Mouse (Mus musculus) E14TG2a.4 (cell line): ENCODE results near the gene 5730522E02Rik.
A peak's percentile ranks its signal among the peaks of the same experiment; 100 is the strongest.

Experiments
- H3K27me3 ChIP-seq: 2 replicates; pipeline ENCODE4 v1.6.1; 2014; ENCODE audit warnings: low read length, control low read depth; ENCODE audit not compliant: insufficient read depth
- H3K36me3 ChIP-seq: 2 replicates; pipeline ENCODE4 v1.6.1; 2014; ENCODE audit warnings: low read length, control low read depth; ENCODE audit not compliant: insufficient read depth
- H3K4me1 ChIP-seq: replicated peaks from 2 replicates; pipeline ENCODE4 v1.6.1; 2014; ENCODE audit warnings: low read depth, low read length, control low read depth
- H3K4me3 ChIP-seq: replicated peaks from 2 replicates; pipeline ENCODE4 v1.5.1; 2014; ENCODE audit warnings: mild to moderate bottlenecking, low read length
- H3K9me3 ChIP-seq: 2 replicates; pipeline ENCODE4 v1.6.1; 2014; ENCODE audit warnings: low read length, control low read depth
- CTCF ChIP-seq: conservative IDR thresholded peaks from 2 replicates; pipeline ENCODE4 v1.5.1; 2014; ENCODE audit warnings: low read length
- NANOG ChIP-seq: IDR thresholded peaks from 2 replicates; pipeline ENCODE4 v1.6.1; 2014; ENCODE audit warnings: borderline replicate concordance, low read length, mixed read lengths
- POU5F1 ChIP-seq: IDR thresholded peaks from 2 replicates; pipeline ENCODE4 v1.6.1; 2014; ENCODE audit warnings: low read length, borderline replicate concordance

Gene 5730522E02Rik

GRCm38 (mm10) chr11:25595303-25595702 is 615.3 kb downstream of the 5730522E02Rik start:
- TF ChIP-seq NANOG (no peak), CTCF (no peak), POU5F1 (no peak)
- H3K36me3 ChIP-seq: no peaks in the 10 kb centered on the region
- H3K4me1 ChIP-seq: peaks cover 7% of the 10 kb centered on the region

GRCm38 (mm10) chr11:25594780-25595179 is 615.8 kb downstream of the 5730522E02Rik start:
- TF ChIP-seq CTCF (no peak), POU5F1 (no peak), NANOG (no peak)
- Histone ChIP-seq H3K9me3 (no peaks in the 10 kb centered on the region), H3K36me3 (no peaks in the 10 kb centered on the region), H3K4me1 (peaks cover 7% of the 10 kb centered on the region), H3K27me3 (peaks cover 18% of the 10 kb centered on the region), H3K4me3 (no peak overlapping the region)

More at GRCm38 (mm10) chr11:25595303-25595702, 615.3 kb downstream of the 5730522E02Rik start:
- H3K9me3 ChIP-seq: no peaks in the 10 kb centered on the region
- H3K4me3 ChIP-seq: no peak overlapping the region
- H3K27me3 ChIP-seq: peaks cover 15% of the 10 kb centered on the region

- H3K36me3 ChIP-seq: no peaks in the 10 kb centered on the region
- H3K4me3 ChIP-seq: no peak overlapping the region
- H3K9me3 ChIP-seq: no peaks in the 10 kb centered on the region
- TF ChIP-seq CTCF (no peak), NANOG (no peak), POU5F1 (no peak)
- peaks cover 18% of the 10 kb centered on the region for H3K27me3 ChIP-seq
- peaks cover 7% of the 10 kb centered on the region for H3K4me1 ChIP-seq
These were observed 618.3 kb downstream of the 5730522E02Rik start for GRCm38 (mm10) chr11:25592268-25592667.

GRCm38 (mm10) chr11:25590215-25590614 is 620.3 kb downstream of the 5730522E02Rik start:
- Histone ChIP-seq H3K4me1 (peaks cover 7% of the 10 kb centered on the region), H3K36me3 (no peaks in the 10 kb centered on the region), H3K4me3 (no peak overlapping the region), H3K27me3 (peaks cover 16% of the 10 kb centered on the region), H3K9me3 (no peaks in the 10 kb centered on the region)
- TF ChIP-seq CTCF (no peak), POU5F1 (no peak), NANOG (no peak)

GRCm38 (mm10) chr11:25589509-25589908 is 621.1 kb downstream of the 5730522E02Rik start:
- no peak for TF ChIP-seq POU5F1
- TF ChIP-seq NANOG: no peak
- peak; percentile 26 for TF ChIP-seq CTCF
- Histone ChIP-seq H3K9me3 (no peaks in the 10 kb centered on the region), H3K36me3 (no peaks in the 10 kb centered on the region), H3K4me3 (no peak overlapping the region), H3K27me3 (peaks cover 12% of the 10 kb centered on the region), H3K4me1 (peaks cover 7% of the 10 kb centered on the region)

GRCm38 (mm10) chr11:25574129-25574465 is 636.5 kb downstream of the 5730522E02Rik start:
- Histone ChIP-seq H3K4me1 (no peaks in the 10 kb centered on the region), H3K4me3 (no peak overlapping the region), H3K9me3 (no peaks in the 10 kb centered on the region), H3K36me3 (no peaks in the 10 kb centered on the region), H3K27me3 (no peaks in the 10 kb centered on the region)
- no peak for TF ChIP-seq CTCF
- TF ChIP-seq POU5F1: no peak
- TF ChIP-seq NANOG: no peak

- no peak overlapping the region for H3K4me3 ChIP-seq
- no peaks in the 10 kb centered on the region for H3K9me3 ChIP-seq
- H3K4me1 ChIP-seq: no peaks in the 10 kb centered on the region
- no peak for TF ChIP-seq NANOG
- TF ChIP-seq CTCF: no peak
- TF ChIP-seq POU5F1: no peak
- no peaks in the 10 kb centered on the region for H3K36me3 ChIP-seq
- H3K27me3 ChIP-seq: no peaks in the 10 kb centered on the region
These were observed 637.0 kb downstream of the 5730522E02Rik start for GRCm38 (mm10) chr11:25573408-25574128.

GRCm38 (mm10) chr11:25571396-25571795 is 639.2 kb downstream of the 5730522E02Rik start:
- TF ChIP-seq CTCF (no peak), NANOG (no peak), POU5F1 (no peak)
- H3K4me3 ChIP-seq: no peak overlapping the region
- H3K27me3 ChIP-seq: no peaks in the 10 kb centered on the region
- H3K4me1 ChIP-seq: no peaks in the 10 kb centered on the region
- H3K36me3 ChIP-seq: no peaks in the 10 kb centered on the region
- no peaks in the 10 kb centered on the region for H3K9me3 ChIP-seq
